Mouse (Mus musculus): ENCODE results near the gene Sptlc2. TPM values are rescaled to one million over a fixed set of nuclear protein-coding genes. Genes with fewer than 3 reads are reported as not detected.

Sptlc2 gene
- polyA plus RNA-seq, 2 experiments: 8.0 to 28.2 TPM

DNA sequence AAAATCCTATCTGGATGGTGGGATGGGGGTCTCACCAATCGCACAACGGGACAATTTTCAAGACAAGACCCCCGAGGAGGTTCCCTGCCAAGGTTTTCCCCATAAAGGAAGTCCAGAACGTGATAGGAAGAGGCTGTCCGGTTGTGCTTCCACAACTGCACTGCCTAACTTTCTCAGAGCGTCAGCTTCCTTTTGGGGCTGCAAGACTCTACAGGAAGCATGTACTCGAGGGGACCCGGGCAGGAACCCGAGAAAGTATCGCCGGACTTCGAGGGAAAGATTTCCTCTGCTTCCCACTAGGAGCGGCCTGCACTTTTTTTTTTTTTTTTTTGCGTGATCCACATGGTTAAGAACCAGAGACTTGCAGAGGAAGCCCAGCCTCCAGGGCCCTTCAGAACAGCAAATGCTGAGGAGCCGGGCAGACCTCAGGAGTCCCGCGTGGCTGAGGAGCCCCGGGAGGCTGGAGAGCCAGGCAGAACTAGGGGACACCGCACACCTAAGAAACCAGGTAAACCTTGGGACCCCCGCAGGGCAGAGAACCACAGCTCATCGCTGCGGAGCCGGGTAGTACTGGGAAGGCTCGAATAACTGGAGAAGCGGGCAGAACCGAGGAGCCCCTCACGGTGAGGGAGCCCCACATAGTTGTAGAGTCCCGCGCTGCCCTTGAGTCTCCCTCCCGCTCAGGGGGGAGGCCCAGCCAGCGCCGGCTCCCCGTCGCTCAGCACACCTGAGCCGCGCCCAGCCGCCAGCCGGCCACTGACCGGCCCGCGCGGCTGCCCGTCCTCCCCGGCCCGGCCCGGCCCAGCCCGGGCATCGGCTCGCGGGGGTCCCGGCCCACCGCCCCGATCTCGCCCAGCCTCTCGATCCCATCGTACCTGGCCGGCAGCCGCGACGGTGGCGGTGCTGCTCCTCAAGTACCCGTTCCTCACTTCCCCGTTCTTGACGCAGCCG, 709 bp downstream of the Sptlc2 start:
- H3K9me3 ChIP-seq (ENCODE audit: control insufficient read depth, low read length): no peaks in the 10 kb centered on the region
- ATAC-seq (ENCODE audit: insufficient read depth) (peak; percentile 37), DNase-seq (ENCODE audit: low read depth in 3 of 3, low spot score in 3 of 3) (no peak)
- WGBS (ENCODE audit: insufficient replicate concordance): under 1% methylated on average over 60 of the region's 65 CpGs
- H3K4me1 ChIP-seq (replicated peaks; ENCODE audit: control insufficient read depth in 2 of 2, insufficient read depth in 2 of 2, low read length in 1 of 2): peaks cover 3 to 8% of the 10 kb centered on the region in 2 experiments; a peak in 3 of 4 replicates
- H3K27me3 ChIP-seq (ENCODE audit: control insufficient read depth, insufficient read depth, low read length): no peaks in the 10 kb centered on the region
- H3K36me3 ChIP-seq (replicated peaks; ENCODE audit: control insufficient read depth, insufficient read depth, low read depth): no peaks in the 10 kb centered on the region
- H3K9ac ChIP-seq (replicated peaks): peak overlapping the region; percentile 81
- peak overlapping the region; percentile 84 to 89 for H3K4me3 ChIP-seq (ENCODE audit: insufficient read depth in 1 of 2, low read depth in 2 of 2, low read length in 2 of 2)
- no peak for TF ChIP-seq CTCF (IDR thresholded peaks at IDR 0.05; ENCODE audit: low read depth)
- TF ChIP-seq EP300 (IDR thresholded peaks at IDR 0.05; ENCODE audit: low read depth): no peak
- peak overlapping the region; percentile 5; the same call in 1 of the 2 replicates for H3K27ac ChIP-seq
- peak overlapping the region; percentile 84 for H3K4me2 ChIP-seq (ENCODE audit: low read depth)

DNA sequence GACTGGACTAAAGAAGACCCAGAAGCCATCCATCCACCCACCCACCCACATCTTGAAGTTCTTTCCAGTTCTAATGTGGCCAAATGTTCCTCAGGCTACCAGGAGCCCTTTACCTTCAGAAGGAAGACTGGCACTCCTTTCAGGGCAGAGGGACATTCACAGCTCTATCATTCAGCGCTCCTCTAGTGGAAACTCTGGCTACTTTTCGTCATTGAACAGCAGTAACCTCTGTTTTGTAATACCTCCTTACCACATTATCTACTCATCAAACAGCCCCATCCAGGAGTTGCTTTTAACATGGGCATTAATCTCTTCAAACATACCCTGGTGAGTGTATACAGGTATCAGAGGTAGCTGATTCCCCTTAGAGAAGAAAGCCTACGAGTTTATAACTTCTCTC, 3.1 kb downstream of the Sptlc2 start:
- TF ChIP-seq CTCF (IDR thresholded peaks at IDR 0.05; ENCODE audit: low read depth) (no peak), EP300 (IDR thresholded peaks at IDR 0.05; ENCODE audit: low read depth) (no peak)

DNA sequence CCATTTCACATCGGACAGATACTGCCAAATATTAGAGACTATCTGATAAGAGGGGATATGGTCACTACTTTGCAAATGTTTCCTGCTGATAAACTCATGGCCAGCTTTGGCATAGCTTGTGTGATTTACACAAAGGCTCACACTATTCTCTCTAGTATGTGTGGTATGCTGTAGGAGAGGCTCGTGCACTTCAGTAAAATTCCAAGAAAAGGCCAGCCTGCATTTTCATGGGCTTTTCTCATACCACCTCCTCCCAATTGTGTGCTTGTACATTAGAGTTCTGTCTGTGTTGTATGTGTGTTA, 6.8 kb downstream of the Sptlc2 start:
- no peak overlapping the region for H3K4me2 ChIP-seq (ENCODE audit: low read depth)
- H3K27ac ChIP-seq: no peak overlapping the region
- ATAC-seq (ENCODE audit: insufficient read depth): no peak

More for the DNA sequence above, 3.1 kb downstream of the Sptlc2 start:
- Histone ChIP-seq H3K4me3 (ENCODE audit: insufficient read depth in 1 of 2, low read depth in 2 of 2, low read length in 2 of 2) (no peak overlapping the region), H3K4me2 (ENCODE audit: low read depth) (no peak overlapping the region), H3K36me3 (replicated peaks; ENCODE audit: control insufficient read depth, insufficient read depth, low read depth) (no peaks in the 10 kb centered on the region), H3K9me3 (ENCODE audit: control insufficient read depth, low read length) (no peaks in the 10 kb centered on the region), H3K9ac (replicated peaks) (no peak overlapping the region), H3K27ac (no peak overlapping the region), H3K4me1 (replicated peaks; ENCODE audit: control insufficient read depth in 2 of 2, insufficient read depth in 2 of 2, low read length in 1 of 2) (peaks cover 10 to 23% of the 10 kb centered on the region in 2 experiments; a peak in 3 of 4 replicates), H3K27me3 (ENCODE audit: control insufficient read depth, insufficient read depth, low read length) (no peaks in the 10 kb centered on the region)
- DNase-seq (ENCODE audit: low read depth in 3 of 3, low spot score in 3 of 3) (no peak), ATAC-seq (ENCODE audit: insufficient read depth) (no peak)
- WGBS (ENCODE audit: insufficient replicate concordance): 59% methylated on average over 3 of the region's 3 CpGs

DNA sequence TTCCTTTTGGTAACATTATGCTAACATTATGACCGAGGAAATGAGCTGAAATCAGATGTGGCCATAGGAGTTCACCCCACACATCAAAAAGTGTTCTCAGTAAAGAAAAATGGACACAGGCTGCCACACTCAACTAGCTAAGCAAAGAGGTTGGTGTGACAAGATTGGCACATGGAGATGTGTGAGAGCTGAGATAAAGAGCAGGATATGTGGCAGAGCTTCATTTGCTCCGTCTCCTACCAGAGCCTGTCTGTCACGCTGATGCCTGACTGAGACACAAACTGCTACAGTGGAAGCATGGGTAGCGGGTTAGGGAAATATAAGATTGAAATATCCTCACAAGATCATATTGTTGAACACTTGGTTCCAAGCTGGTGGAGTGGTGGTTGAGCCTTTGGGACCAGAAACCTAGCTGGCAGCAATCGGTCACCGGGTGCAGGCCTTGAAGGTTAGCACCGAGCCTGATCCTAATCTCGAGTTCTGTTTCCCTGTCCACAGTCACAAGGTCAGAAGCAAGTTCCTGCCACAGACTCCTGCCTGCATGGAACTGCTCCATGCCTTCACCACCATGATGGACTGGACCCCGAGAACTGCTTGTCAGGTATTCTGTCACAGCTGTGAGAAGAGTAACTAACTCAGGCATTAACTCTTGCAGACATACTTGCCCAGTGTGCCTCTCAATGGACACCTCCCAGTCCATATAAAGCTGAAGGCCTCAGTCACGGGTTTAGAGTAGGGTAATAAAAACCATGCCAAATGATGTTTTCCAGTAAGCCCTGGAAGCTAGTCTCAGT, 7.4 kb downstream of the Sptlc2 start:
- Histone ChIP-seq H3K9me3 (ENCODE audit: control insufficient read depth, low read length) (no peaks in the 10 kb centered on the region), H3K36me3 (replicated peaks; ENCODE audit: control insufficient read depth, insufficient read depth, low read depth) (no peaks in the 10 kb centered on the region), H3K4me3 (ENCODE audit: insufficient read depth in 1 of 2, low read depth in 2 of 2, low read length in 2 of 2) (no peak overlapping the region), H3K27ac (no peak overlapping the region), H3K4me2 (ENCODE audit: low read depth) (no peak overlapping the region; the same call in 1 of the 2 replicates), H3K4me1 (replicated peaks; ENCODE audit: control insufficient read depth in 2 of 2, insufficient read depth in 2 of 2, low read length in 1 of 2) (peaks cover 8 to 18% of the 10 kb centered on the region in 2 experiments; a peak in 3 of 4 replicates), H3K9ac (replicated peaks) (no peak overlapping the region), H3K27me3 (ENCODE audit: control insufficient read depth, insufficient read depth, low read length) (no peaks in the 10 kb centered on the region)
- ATAC-seq (ENCODE audit: insufficient read depth) (peak; percentile 54), DNase-seq (ENCODE audit: low read depth in 3 of 3, low spot score in 3 of 3) (no peak)
- 33% methylated on average over 10 of the region's 10 CpGs for WGBS (ENCODE audit: insufficient replicate concordance)
- TF ChIP-seq EP300 (IDR thresholded peaks at IDR 0.05; ENCODE audit: low read depth) (no peak), CTCF (IDR thresholded peaks at IDR 0.05; ENCODE audit: low read depth) (no peak)

More for the DNA sequence above, 6.8 kb downstream of the Sptlc2 start:
- Histone ChIP-seq H3K36me3 (replicated peaks; ENCODE audit: control insufficient read depth, insufficient read depth, low read depth) (no peaks in the 10 kb centered on the region), H3K4me1 (replicated peaks; ENCODE audit: control insufficient read depth in 2 of 2, insufficient read depth in 2 of 2, low read length in 1 of 2) (peaks cover 8 to 20% of the 10 kb centered on the region in 2 experiments; a peak in 3 of 4 replicates), H3K9ac (replicated peaks) (no peak overlapping the region), H3K27me3 (ENCODE audit: control insufficient read depth, insufficient read depth, low read length) (no peaks in the 10 kb centered on the region), H3K4me3 (ENCODE audit: insufficient read depth in 1 of 2, low read depth in 2 of 2, low read length in 2 of 2) (no peak overlapping the region), H3K9me3 (ENCODE audit: control insufficient read depth, low read length) (no peaks in the 10 kb centered on the region)
- TF ChIP-seq EP300 (IDR thresholded peaks at IDR 0.05; ENCODE audit: low read depth) (no peak), CTCF (IDR thresholded peaks at IDR 0.05; ENCODE audit: low read depth) (no peak)
- no peak for DNase-seq (ENCODE audit: low read depth in 3 of 3, low spot score in 3 of 3)
- 7% methylated on average over 2 of the region's 2 CpGs for WGBS (ENCODE audit: insufficient replicate concordance)

DNA sequence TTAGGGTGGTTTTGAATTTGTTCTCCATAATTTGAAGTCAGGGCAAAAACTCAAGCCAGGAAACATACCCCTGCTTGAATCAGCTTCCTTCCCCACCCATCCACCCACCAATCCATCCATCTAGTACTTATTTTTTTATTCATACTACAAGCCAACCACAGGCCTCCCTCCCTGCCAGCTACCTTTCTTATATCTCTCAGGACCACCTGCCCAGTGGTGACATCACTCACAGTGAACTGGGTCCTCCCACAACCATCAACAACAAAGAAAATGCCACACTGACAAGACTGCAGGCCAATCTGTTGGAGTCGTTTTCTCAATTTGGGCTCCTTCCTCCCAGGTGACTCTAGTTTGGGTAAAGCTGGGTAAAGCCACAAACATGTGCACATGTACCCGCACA, 8.7 kb downstream of the Sptlc2 start:
- Histone ChIP-seq H3K9ac (replicated peaks) (no peak overlapping the region), H3K4me3 (ENCODE audit: insufficient read depth in 1 of 2, low read depth in 2 of 2, low read length in 2 of 2) (no peak overlapping the region), H3K27me3 (ENCODE audit: control insufficient read depth, insufficient read depth, low read length) (no peaks in the 10 kb centered on the region), H3K4me2 (ENCODE audit: low read depth) (no peak overlapping the region), H3K36me3 (replicated peaks; ENCODE audit: control insufficient read depth, insufficient read depth, low read depth) (no peaks in the 10 kb centered on the region), H3K9me3 (ENCODE audit: control insufficient read depth, low read length) (no peaks in the 10 kb centered on the region), H3K27ac (no peak overlapping the region), H3K4me1 (replicated peaks; ENCODE audit: control insufficient read depth in 2 of 2, insufficient read depth in 2 of 2, low read length in 1 of 2) (peaks cover 8 to 19% of the 10 kb centered on the region in 2 experiments; a peak in 3 of 4 replicates)
- DNase-seq (ENCODE audit: low read depth in 3 of 3, low spot score in 3 of 3): no peak
- ATAC-seq (ENCODE audit: insufficient read depth): no peak
- TF ChIP-seq CTCF (IDR thresholded peaks at IDR 0.05; ENCODE audit: low read depth): no peak
- no peak for TF ChIP-seq EP300 (IDR thresholded peaks at IDR 0.05; ENCODE audit: low read depth)
- WGBS (ENCODE audit: insufficient replicate concordance): 57% methylated on average over 2 of the region's 2 CpGs
